Mouse (Mus musculus): Measurements from ENCODE around the gene Hand2. TPM values are rescaled to one million over a fixed set of nuclear protein-coding genes. Genes with fewer than 3 reads are reported as not detected.
A peak's percentile ranks its signal among the peaks of the same experiment; 100 is the strongest.

Hand2 gene
- total RNA-seq, 2 experiments from 2014 or later = 62.1 to 69.6 TPM

- DNase-seq = no peak
Observed at GRCm38 (mm10) chr8:57342386-57343090, 21.8 kb downstream of the Hand2 start.

- DNase-seq = no peak
Observed at GRCm38 (mm10) chr8:57343731-57344315, 23.0 kb downstream of the Hand2 start.

- no peak for DNase-seq
Observed at GRCm38 (mm10) chr8:57344956-57345870, 24.4 kb downstream of the Hand2 start.

GRCm38 (mm10) chr8:57346371-57346770 lies 25.6 kb downstream of the Hand2 start:
- no peak for DNase-seq

GRCm38 (mm10) chr8:57347141-57347540 lies 26.4 kb downstream of the Hand2 start:
- DNase-seq = no peak

GRCm38 (mm10) chr8:57348251-57348650 lies 27.5 kb downstream of the Hand2 start:
- DNase-seq = no peak

- no peak for DNase-seq
Observed at GRCm38 (mm10) chr8:57348866-57349520, 28.2 kb downstream of the Hand2 start.

- DNase-seq = no peak
Observed at GRCm38 (mm10) chr8:57351861-57352260, 31.1 kb downstream of the Hand2 start.

- peak; percentile 77 for DNase-seq
Observed at GRCm38 (mm10) chr8:57353346-57354305, 32.8 kb downstream of the Hand2 start.

GRCm38 (mm10) chr8:57354876-57355275 lies 34.1 kb downstream of the Hand2 start:
- DNase-seq = no peak

- no peak for DNase-seq
Observed at GRCm38 (mm10) chr8:57356529-57357325, 35.9 kb downstream of the Hand2 start.

GRCm38 (mm10) chr8:57360493-57360892 lies 39.7 kb downstream of the Hand2 start:
- DNase-seq = no peak

- peak; percentile 81 for DNase-seq
Observed at GRCm38 (mm10) chr8:57361003-57361805, 40.4 kb downstream of the Hand2 start.

- peak; percentile 46 for DNase-seq
Observed at GRCm38 (mm10) chr8:57362881-57363280, 42.1 kb downstream of the Hand2 start.

GRCm38 (mm10) chr8:57374044-57374443 lies 53.3 kb downstream of the Hand2 start:
- DNase-seq = no peak
